Mouse (Mus musculus) G1E (cell line): ENCODE measurements at regions not wholly inside any gene's neighbourhood (a gene's known extent, or its start where the extent isn't known, plus 50 kb on each side); places are given as distances from the start of the nearest gene placed in this dataset.

Source experiments
- CTCF ChIP-seq: IDR thresholded peaks from 2 replicates; pipeline ENCODE4 v1.5.1; 2012; ENCODE audit warnings: low read depth, low read length, inconsistent platforms, mixed read lengths
- GATA1 ChIP-seq: IDR thresholded peaks from 2 replicates; pipeline ENCODE4 v1.6.1; 2012; ENCODE audit warnings: borderline replicate concordance, low read length, inconsistent platforms, mixed read lengths
- POLR2AphosphoS5 ChIP-seq: IDR thresholded peaks from 2 replicates; pipeline ENCODE4 v1.6.1; 2012; ENCODE audit warnings: low read depth, low read length, inconsistent platforms; ENCODE audit not compliant: insufficient replicate concordance
- TAL1 ChIP-seq: conservative IDR thresholded peaks from 2 replicates; pipeline ENCODE4 v1.6.1; 2012; ENCODE audit warnings: low read depth, low read length, inconsistent platforms, mixed read lengths

DNA sequence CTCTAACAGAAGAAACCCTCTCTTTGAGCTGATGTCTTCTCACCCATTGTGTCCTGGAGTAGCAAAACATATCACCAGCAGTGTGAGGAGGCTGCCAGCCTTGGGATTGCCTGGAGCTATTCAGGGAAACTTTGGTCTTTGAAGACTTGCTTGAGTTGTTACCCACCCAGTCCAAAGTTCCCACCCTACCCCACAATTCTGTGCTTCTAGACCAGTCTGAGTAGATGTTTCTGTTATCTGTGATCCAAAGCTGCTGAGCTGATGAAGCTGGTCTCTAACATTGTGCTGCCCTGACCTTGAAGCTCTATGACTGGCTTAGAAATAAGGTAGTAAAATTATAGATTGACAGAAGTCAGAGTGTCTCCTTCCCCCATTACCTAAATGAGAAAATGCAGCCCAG lies 443.8 kb upstream of the Kdm8 start:
- TF ChIP-seq CTCF (no peak), GATA1 (no peak), TAL1 (no peak), POLR2AphosphoS5 (no peak)
